Mouse (Mus musculus) mesoderm, embryonic 11.5 days (tissue): ENCODE measurements around the gene Pilrb1.

Source experiments
- DNase-seq: peaks from one replicate; pipeline ENCODE4 v3.0.0-alpha.2; 2012; ENCODE audit warnings: low read depth, low spot score

Gene Pilrb1

GRCm38 (mm10) chr5:137828694-137829093 lies 29.2 kb downstream of the Pilrb1 start:
- DNase-seq, result no peak

GRCm38 (mm10) chr5:137826421-137826820 lies 31.5 kb downstream of the Pilrb1 start:
- no peak for DNase-seq

GRCm38 (mm10) chr5:137825971-137826370 lies 31.9 kb downstream of the Pilrb1 start:
- DNase-seq, result no peak

- DNase-seq, result no peak
Measured at GRCm38 (mm10) chr5:137825030-137825429, 32.9 kb downstream of the Pilrb1 start.

- no peak for DNase-seq
Measured at GRCm38 (mm10) chr5:137823455-137824045, 34.4 kb downstream of the Pilrb1 start.

GRCm38 (mm10) chr5:137822602-137823001 lies 35.3 kb downstream of the Pilrb1 start:
- DNase-seq, result no peak

- no peak for DNase-seq
Measured at GRCm38 (mm10) chr5:137822126-137822525, 35.8 kb downstream of the Pilrb1 start.

- DNase-seq, result no peak
Measured at GRCm38 (mm10) chr5:137817466-137818222, 40.3 kb downstream of the Pilrb1 start.

- DNase-seq, result no peak
Measured at GRCm38 (mm10) chr5:137808316-137808715, 49.6 kb downstream of the Pilrb1 start.

- DNase-seq, result no peak
Measured at GRCm38 (mm10) chr5:137806158-137806557, 51.7 kb downstream of the Pilrb1 start.
